Mouse (Mus musculus): ENCODE results near the gene Gm10750. TPM values are rescaled to one million over a fixed set of nuclear protein-coding genes. Genes with fewer than 3 reads are reported as not detected.
"Not testable (repeated sequence)": the region's sequence is repeated elsewhere in the genome, so short reads cannot be mapped to it uniquely, and the experiment has no call there.

The Gm10750 gene
- not detected in 2 replicates for polyA plus RNA-seq (2016; fragmentation: Nextera tagmentation; extraction: Ambion mirVana)

DNA sequence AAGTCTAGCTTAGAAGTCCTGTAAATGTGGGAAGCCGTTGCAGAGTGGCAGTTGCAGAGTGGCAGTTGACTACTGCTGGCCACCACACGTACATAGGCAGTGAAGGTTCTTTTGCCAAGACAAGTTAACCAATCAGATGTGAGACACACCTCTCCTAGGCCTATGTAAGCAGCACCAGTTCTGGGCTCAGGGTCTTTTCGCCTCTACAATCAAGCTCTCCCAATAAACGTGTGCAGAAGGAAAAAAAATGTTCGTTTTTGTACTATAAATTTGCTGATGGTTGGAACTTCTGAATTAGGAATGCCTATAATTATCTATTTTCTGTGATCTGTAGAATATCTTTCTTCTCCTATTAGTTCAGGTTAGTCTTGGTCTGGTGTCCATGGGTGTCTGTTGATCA is at the start of gene Gm10750:
Gene Gm10750 (minus strand): TSS at position 101 of the 400 bp plus-strand sequence.
- not testable (repeated sequence) for DNase-seq (ENCODE audit: low spot score); H3K4me3 ChIP-seq; H3K27ac ChIP-seq; H3K27me3 ChIP-seq (ENCODE audit: insufficient read depth, poor library complexity, severe bottlenecking); H3K4me1 ChIP-seq; H3K9me3 ChIP-seq; H3K36me3 ChIP-seq
- WGBS, result 71% methylated on average over 5 of the region's 5 CpGs

DNA sequence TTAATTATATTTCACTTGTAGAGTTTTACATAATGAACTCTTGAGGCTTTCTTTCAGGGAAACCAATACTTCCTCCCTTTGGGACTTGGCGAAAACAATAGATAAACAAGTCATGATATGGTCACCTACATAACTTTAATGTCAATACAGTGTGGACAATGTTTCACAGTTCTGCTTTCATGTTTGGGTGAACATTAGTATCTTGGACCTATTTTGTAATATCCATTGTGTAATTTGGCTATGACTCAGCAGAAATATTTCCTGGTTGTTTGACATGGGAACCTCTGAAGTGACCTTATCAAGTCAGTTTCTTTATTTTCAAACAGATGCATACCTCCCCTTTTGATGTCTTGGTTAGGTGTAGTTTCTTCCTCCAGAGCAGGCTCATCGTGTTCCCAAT is 12.2 kb downstream of the Gm10750 start:
- 72% methylated on average over 2 of the region's 2 CpGs for WGBS
- Histone ChIP-seq H3K4me1 (no peaks in the 10 kb centered on the region), H3K27me3 (ENCODE audit: insufficient read depth, poor library complexity, severe bottlenecking) (no peaks in the 10 kb centered on the region), H3K27ac (no peak overlapping the region), H3K4me3 (no peak overlapping the region), H3K36me3 (no peaks in the 10 kb centered on the region), H3K9me3 (no peaks in the 10 kb centered on the region)
- no peak for DNase-seq (ENCODE audit: low spot score)

DNA sequence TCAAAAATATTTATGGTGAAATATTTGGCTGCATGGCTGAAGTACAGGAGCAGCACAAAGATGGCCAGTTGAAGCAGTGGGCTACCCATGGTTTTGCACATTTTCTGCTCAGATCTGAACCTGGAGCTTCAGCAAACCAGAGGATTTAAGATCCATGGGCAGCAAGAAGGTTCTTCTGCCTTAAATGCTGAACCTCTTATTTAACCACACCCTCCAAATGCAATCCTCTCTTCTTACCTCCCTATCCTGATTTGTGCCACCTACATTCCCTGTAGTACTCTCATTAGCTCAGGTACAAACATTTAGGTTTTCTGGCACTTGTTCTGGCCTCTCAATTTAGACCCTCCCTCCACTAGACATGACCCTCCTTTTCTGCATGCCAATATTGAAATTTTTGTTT is 13.9 kb downstream of the Gm10750 start, which contains the start of gene Gm1330:
Gene Gm1330 (minus strand): TSS at position 101 of the 400 bp plus-strand sequence.
- Histone ChIP-seq H3K4me3 (no peak within 1 kb of the TSS), H3K27ac (no peak within 1 kb of the TSS), H3K36me3 (no peaks in the 10 kb centered on the region), H3K4me1 (no peaks in the 10 kb centered on the region), H3K27me3 (ENCODE audit: insufficient read depth, poor library complexity, severe bottlenecking) (no peaks in the 10 kb centered on the region), H3K9me3 (no peaks in the 10 kb centered on the region)
- DNase-seq (ENCODE audit: low spot score), result no peak

DNA sequence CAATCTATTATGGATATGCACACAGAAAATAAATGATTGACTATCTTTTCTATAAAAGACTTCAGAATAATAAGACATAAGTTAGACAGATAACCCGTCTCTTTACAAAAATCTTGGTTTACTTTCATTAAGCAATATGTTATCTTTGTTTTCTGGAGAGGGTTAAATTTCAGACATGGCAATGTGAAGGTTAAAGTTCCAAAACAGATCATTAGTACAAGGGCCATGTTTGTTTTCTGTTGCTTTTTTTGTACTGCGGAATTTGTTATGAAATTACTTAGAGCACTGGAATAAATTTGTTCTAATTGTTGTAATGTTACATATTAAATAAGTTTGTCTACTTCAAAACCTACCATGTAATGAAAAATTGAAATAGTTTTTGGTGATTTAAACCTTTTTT is 21.9 kb downstream of the Gm10750 start:
- no peak overlapping the region for H3K4me3 ChIP-seq
- no peak overlapping the region for H3K27ac ChIP-seq
- no peaks in the 10 kb centered on the region for H3K9me3 ChIP-seq
- H3K4me1 ChIP-seq, result no peaks in the 10 kb centered on the region
- 84% methylated on average over 2 of the region's 2 CpGs for WGBS
- no peaks in the 10 kb centered on the region for H3K36me3 ChIP-seq
- no peak for DNase-seq (ENCODE audit: low spot score)
- no peaks in the 10 kb centered on the region for H3K27me3 ChIP-seq (ENCODE audit: insufficient read depth, poor library complexity, severe bottlenecking)

Other genes with a start within 250 kb of the Gm10750 start
- gene Cst11, start 245.7 kb downstream of the Gm10750 start, polyA plus RNA-seq (2016; fragmentation: Nextera tagmentation; extraction: Ambion mirVana), result not detected in 2 replicates
- not detected in 2 replicates for gene 8030411F24Rik, start 235.2 kb downstream of the Gm10750 start, polyA plus RNA-seq (2016; fragmentation: Nextera tagmentation; extraction: Ambion mirVana)
- gene Cst12, start 227.9 kb downstream of the Gm10750 start, polyA plus RNA-seq (2016; fragmentation: Nextera tagmentation; extraction: Ambion mirVana), result not detected in 2 replicates
- gene Cst8, start 218.5 kb downstream of the Gm10750 start, polyA plus RNA-seq (2016; fragmentation: Nextera tagmentation; extraction: Ambion mirVana), result not detected in 2 replicates
- not detected in 2 replicates for gene Cst13, start 197.2 kb downstream of the Gm10750 start, polyA plus RNA-seq (2016; fragmentation: Nextera tagmentation; extraction: Ambion mirVana)
- 0.74 and 0.80 TPM in 2 replicates for gene Cst9, start 182.1 kb downstream of the Gm10750 start, polyA plus RNA-seq (2016; fragmentation: Nextera tagmentation; extraction: Ambion mirVana)
- not detected in 2 replicates for gene 9230104L09Rik, start 152.2 kb downstream of the Gm10750 start, polyA plus RNA-seq (2016; fragmentation: Nextera tagmentation; extraction: Ambion mirVana)
- 567 and 803 TPM in 2 replicates for gene Cst3, start 141.5 kb downstream of the Gm10750 start, polyA plus RNA-seq (2016; fragmentation: Nextera tagmentation; extraction: Ambion mirVana)
- gene Gm1330, start 14.0 kb downstream of the Gm10750 start, polyA plus RNA-seq (2016; fragmentation: Nextera tagmentation; extraction: Ambion mirVana), result not detected in 2 replicates